Mouse (Mus musculus) frontal cortex, postnatal 10 days (tissue): ENCODE results near the gene Atp8b3.

Source experiments
- DNase-seq, 2 experiments: peaks; one replicate each; pipeline ENCODE4 v3.0.0; 2022; ENCODE audit warnings: low spot score in 2 of 2, mixed read lengths in 1 of 2

The Atp8b3 gene

DNA sequence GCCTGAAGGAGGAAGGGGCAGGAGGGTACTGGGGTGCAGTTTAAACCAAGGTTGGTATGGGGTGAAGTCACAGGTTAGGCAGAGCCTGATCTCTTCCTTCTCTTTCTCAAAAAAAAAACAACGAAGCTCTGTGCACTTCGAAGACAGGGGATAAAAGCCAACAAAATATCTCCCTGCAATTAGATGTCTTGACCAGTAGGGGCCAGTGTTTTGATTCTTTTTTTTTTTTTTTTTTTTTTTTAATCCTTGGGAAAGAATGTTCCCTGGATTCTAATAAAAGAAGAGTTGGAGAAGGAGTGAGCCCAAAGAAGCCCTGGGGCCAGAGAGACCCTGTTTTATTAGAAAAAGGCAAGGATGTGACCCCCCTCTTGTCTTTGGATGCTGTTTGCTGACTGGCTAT lies 19.6 kb downstream of the Atp8b3 start:
- no peak for DNase-seq

DNA sequence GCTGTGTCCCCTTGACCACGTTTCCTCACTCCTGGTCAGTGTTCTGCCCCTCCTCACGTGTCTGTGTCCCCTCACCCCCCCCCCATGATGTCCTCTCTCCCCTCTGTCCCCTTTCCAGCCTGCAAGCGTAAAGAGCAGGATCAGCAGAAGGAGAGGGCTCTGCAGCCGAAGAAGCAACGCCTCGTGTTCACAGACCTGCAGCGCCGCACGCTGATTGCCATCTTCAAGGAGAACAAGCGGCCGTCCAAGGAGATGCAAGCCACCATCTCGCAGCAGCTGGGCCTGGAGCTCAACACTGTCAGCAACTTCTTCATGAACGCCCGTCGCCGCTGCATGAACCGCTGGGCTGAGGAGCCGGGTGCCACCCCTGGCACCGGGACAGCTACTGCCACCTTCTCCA lies 25.2 kb downstream of the Atp8b3 start:
- DNase-seq = no peak

DNA sequence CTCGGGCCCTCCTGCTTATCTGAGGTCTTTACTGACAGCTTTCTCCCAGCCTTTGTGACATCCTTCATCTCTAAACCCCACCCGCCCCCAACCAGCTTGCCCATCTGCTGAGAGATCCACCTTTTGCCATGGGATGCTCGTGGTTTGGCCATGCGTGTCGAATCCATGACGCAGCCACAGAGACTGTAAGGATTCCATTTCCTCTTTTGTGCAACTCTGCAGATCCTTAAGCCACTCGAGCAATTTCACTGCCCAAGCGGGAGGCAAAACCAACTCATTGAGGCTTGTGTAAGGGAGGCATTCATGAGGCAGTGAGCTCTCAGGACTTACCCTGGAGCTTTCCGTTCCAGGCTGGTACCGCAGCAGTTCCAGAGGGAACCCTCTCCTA lies 28.7 kb downstream of the Atp8b3 start:
- no peak for DNase-seq

DNA sequence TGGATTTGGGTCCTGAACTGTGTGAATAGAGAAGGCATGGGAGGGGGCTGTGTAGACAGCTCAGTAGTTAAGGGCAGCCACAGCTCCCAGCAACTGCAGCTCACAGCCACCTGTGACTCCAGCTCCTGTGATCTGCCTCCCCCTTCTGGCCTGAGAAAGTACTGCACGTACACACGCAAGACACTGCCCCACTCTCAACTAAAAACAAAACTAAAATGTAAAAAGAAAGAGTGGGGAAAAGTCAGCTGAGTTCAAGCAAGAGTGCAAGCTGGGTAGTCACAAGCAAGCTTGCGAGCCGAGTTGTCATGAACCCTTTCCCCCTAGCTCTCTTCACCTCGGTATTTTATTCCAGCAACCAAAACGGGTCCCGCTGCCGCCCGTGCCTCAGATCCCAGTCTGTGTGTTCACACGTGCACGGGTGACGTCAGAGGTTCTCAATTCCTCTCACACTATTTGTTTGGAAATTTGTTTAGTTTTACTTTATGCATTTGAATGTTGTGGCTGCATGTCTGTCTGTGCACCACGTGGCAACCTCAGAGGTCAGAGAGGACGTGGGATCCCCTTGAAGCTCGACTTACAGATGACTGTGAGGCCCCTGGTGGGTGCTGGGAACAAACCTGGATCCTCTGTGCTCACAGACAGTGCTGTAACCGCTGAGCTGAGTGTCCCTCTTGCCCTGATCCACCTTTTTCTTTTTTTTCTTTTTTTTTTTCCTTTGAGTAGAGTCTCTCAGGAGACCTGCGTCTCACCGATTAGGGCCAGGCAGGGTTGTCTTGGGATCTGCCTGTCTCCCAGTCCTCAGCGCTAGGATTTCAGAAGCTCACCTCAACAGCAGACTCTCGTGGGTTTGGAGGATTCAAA lies 29.3 kb downstream of the Atp8b3 start:
- peak in 1 of 2 experiments; percentile 72 for DNase-seq

DNA sequence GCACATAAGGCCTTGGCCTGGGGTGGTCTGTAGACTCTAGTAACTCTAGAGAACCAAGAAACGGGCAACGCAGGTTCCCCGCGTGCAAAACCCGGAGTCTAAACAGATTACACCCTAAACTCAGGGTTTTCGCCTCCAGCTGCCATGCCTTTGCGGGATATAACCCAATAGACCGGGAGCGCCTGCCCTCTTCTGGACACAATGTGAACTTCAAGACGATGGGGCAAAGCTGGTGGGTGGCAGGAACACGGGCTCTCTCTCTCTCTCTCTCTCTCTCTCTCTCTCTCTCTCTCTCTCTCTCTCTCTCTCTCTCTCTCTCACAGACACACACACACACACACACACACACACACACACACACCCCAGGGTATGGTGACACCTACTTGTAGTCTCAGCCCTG lies 32.7 kb downstream of the Atp8b3 start:
- DNase-seq = peak in 1 of 2 experiments; percentile 34

DNA sequence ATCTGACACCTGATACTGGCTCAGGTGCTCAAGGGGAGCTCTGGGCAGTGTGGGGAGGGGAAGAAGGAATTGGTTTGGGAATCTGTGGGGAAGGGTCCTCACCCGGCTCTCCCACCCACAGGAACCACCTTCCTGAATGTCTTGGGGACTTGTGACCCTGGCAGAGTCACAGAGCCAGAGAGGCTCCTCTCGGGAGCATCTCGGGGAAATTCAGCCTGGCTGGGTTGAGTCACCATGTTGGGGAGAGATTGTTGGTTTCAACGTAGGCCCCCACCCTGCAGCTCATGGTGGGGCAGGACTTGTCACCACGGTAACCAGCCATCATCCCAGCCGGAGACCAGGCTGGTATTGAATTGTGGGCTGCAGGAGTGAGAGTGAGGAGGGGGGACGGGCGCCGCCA lies 34.2 kb downstream of the Atp8b3 start:
- DNase-seq = no peak

DNA sequence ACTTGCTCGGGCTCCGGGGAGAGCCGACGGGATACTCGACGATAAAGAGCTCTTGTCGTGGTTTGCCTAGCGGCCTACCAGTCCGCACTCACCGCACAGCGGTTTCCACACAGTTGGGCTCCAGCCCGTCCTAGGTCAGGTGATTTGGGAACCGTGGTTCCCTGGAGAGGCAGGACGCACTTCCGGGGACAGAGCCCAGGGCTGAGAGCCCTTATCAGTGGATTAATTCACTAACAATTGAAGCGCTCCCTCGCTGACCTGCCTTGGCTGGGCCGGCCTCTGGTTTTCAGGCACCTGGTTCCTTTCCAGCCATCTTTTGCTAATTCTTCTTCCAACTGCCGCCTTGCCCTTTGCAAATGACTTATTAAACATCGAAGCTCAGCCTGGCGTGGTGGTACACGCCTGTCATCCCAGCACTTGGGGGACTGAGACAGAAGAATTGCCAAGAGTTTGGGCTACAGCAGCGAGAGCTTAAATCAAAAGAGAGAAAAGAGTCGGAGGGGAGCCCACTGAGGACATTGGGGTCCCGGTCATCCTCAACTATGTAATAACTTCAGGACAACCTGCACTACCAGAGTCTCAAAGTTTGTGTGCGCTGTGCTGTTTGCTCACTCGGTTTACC lies 35.2 kb downstream of the Atp8b3 start:
- DNase-seq = no peak

DNA sequence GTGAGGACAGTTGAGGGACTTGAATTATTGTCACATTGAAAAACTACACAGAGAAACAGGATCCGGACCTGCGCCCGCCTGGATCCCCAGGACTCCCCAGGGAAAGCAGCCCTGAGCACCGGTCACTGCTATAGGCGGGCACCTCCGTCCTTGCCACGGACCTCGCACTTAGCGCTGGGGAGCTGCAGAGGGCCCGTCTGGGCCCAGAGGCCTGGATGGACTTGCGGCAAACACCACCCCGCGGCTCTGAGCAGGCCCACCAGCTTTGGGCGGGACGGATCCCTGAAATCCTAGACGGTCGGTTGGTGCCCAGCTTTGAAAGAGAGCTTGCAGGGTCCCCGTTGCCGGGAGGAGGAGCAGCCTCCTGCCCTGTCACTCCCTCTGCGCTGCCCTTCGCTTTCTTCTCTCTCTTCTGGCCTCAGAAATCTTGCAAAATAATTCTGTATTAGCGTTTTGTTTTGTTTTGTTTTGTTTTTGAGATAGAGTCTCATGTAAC lies 36.1 kb downstream of the Atp8b3 start:
- no peak for DNase-seq

DNA sequence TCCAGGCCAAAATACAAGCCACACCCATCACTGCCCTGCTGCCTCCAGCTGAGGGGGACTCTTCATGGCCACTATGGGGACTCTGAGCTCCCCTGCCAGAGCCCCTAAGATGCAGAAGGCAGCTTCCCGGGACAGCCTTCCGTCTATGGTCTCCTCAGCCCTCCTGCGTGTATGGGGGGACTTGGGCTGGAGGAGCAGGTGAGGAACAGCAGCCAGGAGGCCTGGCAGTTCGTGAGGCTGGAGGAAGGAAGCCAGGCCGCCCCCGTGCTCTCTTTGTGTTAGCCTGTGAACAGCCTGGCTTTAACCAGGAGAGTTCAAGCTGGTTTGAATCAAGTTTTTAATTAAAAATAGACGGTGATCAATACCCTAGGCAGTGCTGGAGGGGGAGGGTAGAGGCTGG lies 36.6 kb downstream of the Atp8b3 start:
- no peak for DNase-seq

DNA sequence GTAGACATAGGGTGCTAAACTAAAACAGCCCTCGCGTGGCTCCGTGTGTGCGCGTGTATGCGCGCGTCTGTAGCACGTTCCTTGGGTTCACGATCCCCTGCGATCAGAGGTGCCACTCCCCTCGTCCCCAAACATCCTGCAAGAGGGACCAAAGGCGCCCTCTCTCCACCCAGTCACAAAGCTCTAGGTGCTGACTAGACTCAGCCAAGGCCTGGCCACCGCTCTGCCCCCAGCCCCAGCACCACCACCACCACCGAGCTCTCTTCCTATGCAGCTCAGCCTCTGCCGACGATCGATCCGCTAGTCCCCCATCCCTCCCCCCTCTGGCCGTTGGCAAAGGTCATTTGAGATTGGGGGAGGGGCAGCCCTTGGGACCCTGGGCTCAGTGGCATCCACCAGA lies 42.5 kb downstream of the Atp8b3 start:
- no peak for DNase-seq

DNA sequence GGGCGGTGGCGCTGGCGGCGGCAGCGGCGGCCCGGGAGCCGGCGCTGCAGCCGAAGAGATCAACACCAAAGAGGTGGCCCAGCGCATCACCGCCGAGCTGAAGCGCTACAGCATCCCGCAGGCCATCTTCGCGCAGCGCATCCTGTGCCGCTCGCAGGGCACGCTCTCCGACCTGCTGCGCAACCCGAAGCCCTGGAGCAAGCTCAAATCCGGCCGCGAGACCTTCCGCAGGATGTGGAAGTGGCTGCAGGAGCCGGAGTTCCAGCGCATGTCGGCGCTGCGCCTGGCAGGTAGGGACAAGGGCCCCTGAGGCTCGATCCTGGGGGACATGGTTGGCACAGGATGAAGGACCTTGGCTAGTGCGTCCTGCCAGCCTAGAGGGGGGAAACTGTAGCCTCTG lies 43.0 kb downstream of the Atp8b3 start:
- no peak for DNase-seq

DNA sequence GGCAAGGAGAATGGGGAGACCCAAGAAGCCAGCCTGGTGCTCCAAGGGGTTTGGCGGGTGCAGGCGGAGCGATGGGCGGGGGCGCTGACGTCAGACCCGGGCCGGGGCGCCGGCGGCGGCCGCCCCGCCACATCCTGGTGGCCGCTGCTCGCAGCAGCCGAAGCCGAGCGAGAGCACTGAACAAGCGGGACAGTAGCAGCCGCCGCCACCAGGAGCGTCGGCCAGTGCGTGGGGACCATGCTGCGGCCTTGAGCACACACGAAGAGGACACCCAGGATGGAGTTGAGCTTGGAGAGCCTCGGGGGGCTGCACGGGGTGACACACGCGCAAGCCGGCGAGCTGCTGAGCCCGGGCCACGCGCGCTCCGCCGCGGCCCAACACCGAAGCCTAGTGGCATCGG lies 44.2 kb downstream of the Atp8b3 start, which contains the start of gene Onecut3:
TSS of gene Onecut3 (plus strand) at position 104 of the 400 bp plus-strand sequence.
- no peak for DNase-seq

DNA sequence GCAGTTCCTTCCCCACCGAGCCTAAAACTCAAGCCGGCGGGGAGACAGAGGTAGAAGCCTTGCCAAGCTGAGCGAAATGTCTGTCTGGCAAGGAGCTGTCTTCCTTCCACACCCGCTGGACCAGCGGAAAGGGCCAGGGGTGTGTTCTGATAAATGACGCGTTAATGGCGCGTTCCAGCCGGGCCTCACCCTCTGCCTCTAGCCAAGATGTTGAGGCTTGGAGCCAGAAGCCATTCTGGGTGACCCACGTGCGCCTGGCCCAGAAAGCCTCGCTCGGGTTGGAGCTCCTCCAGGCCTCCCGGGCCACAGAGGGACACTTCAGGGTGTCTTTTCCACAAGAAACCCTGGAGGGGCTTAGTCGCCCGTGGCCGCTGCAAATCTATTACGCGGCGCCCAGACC lies 48.9 kb downstream of the Atp8b3 start:
- DNase-seq = no peak

DNA sequence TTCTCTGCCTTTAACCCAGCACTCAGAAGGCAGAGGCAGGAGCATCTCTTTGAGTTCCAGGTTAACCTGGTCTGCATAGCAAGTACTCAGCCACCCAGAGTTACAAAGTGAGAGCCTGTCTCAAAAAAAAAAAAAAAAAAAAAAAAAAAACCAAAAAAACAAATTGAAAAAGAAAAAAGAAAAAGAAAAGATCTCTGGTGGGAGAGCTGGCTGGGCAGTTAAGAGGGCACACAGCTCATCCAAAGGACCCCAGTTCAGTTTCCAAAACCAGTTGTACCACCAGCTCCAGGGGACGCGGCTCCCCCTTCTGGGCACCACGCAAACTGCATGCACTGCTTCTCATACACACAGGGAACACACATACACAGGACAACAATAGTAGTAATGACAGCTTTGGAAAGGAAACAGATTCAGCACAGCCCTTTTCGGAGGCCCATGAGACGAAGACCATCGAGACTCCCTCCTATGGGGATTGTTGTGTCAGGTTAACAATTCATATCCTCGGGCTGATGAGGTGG lies 52.0 kb downstream of the Atp8b3 start:
- DNase-seq = no peak

DNA sequence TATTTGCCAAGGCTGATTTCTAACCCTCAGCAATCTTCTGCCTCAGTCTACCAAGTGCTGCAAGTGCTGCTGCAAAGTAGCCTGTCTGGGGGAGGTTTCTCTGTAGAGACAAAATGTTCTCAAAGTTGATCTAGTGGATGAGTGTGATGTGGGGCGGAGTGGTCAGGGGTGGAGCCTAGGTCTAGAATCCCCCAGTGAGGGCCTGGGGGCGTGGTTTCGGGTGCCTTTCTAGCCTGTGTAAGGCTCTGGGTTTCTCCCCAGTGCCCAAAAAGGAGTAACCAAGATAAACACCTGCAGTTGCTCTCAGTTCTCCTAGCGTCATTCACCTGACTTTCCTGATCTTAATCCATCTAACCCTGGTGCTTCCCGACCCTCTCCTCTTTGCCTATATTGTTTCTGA lies 57.9 kb downstream of the Atp8b3 start:
- no peak for DNase-seq

DNA sequence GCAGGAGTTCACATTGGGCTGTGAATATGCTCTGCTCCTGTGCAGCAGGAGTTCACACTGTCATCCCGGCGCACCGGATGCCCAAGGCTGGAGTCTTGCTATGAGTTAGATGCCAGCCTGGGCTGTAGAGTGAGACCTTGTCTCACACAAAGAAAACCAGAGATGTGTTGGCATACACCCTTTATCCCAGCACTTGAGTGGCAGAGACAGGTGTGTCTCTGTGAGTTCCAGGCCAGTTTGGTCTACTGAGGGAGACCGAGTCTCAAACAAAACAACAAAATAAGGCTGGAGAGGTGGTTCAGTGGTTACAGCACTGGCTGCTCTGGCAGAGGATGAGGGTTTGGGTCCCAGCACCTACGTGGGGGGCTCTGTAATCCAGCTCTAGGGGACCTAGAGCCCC lies 60.4 kb downstream of the Atp8b3 start:
- DNase-seq = no peak

DNA sequence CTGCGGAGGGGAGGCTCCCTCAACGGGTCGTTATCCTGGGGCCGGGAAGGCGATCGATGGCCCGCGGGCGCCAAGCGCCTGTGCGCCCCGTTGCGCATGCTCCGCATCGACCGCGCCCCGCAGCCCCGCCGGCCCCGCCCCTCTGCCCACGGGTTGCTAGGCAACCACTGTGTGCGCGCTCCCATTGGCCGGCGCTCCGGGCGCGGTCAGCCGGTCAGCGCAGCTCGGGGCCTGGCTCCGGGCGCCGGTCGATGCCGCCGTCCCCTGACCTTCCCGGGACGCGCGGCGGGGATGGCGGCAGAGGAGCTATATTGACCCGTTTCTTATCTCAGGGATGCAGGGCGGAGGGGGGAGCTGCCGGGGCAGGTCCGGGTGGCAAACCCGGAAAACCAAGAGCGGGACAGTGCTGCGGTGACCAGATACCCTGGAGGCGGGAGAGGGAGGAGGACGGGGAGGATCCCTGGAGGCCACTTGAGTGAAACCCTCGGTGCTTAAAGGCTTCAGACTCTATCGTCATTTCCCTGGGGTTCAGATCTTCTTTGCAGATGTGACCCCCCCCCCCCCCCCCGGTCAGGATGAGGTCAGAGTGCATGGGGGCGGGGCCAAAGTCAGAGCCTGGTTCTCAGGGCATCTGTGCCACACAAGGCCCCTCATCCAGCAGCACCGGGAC lies 63.5 kb downstream of the Atp8b3 start:
- DNase-seq = peak; percentile 78 to 86
